Mouse (Mus musculus) ovary, postnatal 14 days (tissue): ENCODE results near the gene Smyd4.
A peak's percentile ranks its signal among the peaks of the same experiment; 100 is the strongest.

ENCODE experiments used
- DNase-seq: peaks from one replicate; pipeline ENCODE4 v3.0.0; 2022; ENCODE audit warnings: low spot score

The Smyd4 gene

GRCm38 (mm10) chr11:75348199-75348889 is at the start of gene Smyd4, which contains the start of gene Rpa1:
Gene Smyd4, plus strand, starts transcription at chr11:75348433.
Gene Rpa1, minus strand, starts transcription at chr11:75348324.
- peak; percentile 86 for DNase-seq

GRCm38 (mm10) chr11:75298491-75298890 is 49.7 kb upstream of the Smyd4 start:
- DNase-seq, result no peak

DNA sequence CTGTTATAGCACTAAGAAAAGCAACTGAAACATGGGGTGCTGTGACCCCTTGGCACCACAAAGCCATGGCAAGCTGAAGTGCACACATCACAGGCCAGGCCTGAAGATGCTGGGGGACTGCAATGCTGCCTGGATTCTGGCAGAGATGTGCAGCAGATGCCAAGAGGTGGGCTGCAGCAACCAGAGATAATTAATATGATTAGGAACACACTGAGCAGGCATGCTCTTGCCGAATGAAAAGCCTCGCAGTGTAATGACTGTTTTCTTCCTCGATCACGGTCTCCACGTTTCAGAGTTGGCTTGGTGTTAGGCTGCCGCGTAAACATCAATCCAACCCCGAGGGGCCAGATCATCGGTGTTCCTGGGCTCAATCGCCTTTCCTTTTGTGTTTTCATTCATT is 48.4 kb upstream of the Smyd4 start:
- no peak for DNase-seq

- no peak for DNase-seq
These were observed 47.3 kb upstream of the Smyd4 start for GRCm38 (mm10) chr11:75300954-75301353.

DNA sequence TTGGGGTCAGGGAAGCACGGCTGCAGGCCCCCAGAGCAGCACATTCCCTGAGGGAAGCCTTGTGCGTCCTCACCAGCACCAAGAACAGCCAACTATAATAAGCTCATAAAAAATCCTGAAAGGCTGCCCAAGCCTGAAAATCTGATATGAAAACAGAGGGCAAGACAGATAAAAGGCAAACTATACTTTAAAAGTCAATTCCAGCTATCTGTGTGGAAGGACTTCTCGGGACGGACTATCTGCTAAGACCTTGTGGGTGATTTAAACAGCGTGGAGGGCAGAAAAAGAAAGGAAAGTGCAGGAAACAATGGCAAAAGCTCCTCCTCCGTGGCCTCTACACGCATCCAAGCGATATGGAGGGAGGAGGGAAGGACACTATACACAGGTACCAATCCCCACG is 43.4 kb upstream of the Smyd4 start:
- DNase-seq, result no peak

DNA sequence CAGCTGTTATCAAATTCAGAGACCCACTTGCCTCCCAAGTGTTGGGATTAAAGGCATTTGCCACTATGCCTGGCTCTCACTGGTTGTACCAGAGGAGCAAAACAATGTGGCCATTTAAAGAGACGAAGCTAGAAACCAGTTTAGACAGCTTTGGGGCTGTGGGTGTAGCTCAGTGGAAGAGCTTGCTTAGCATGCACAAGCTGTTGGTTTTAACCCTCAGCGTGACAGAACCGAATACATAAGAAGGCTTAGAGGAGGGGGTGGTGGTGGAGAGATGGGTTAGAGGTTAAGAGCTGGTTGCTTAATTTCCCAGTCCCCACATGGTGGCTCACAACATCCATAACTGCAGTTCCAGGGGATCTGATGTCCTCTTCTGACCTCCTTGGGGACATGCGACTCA is 39.6 kb upstream of the Smyd4 start:
- no peak for DNase-seq

GRCm38 (mm10) chr11:75310813-75311212 is 37.4 kb upstream of the Smyd4 start:
- DNase-seq, result no peak

DNA sequence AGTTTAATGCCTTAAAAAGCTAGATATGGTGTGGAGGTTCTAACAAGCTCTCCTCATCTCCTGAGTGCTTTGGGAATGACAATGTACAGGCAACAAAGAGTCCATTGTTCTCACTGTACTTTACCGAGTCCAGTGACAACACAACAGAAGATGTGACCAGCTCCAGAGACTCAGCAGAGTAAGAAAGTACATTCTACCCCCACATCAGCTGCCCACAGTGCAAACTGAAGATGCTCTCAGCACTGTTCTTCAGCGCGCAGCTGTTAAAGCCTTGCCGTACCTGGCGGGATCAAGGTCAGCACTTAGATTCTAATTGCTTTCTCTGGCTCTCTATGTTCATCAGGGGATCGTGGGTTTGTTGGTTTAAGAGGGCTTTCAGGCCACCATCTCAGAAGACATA is 36.5 kb upstream of the Smyd4 start:
- no peak for DNase-seq

- DNase-seq, result no peak
These were observed 34.4 kb upstream of the Smyd4 start for GRCm38 (mm10) chr11:75313834-75314233.

DNA sequence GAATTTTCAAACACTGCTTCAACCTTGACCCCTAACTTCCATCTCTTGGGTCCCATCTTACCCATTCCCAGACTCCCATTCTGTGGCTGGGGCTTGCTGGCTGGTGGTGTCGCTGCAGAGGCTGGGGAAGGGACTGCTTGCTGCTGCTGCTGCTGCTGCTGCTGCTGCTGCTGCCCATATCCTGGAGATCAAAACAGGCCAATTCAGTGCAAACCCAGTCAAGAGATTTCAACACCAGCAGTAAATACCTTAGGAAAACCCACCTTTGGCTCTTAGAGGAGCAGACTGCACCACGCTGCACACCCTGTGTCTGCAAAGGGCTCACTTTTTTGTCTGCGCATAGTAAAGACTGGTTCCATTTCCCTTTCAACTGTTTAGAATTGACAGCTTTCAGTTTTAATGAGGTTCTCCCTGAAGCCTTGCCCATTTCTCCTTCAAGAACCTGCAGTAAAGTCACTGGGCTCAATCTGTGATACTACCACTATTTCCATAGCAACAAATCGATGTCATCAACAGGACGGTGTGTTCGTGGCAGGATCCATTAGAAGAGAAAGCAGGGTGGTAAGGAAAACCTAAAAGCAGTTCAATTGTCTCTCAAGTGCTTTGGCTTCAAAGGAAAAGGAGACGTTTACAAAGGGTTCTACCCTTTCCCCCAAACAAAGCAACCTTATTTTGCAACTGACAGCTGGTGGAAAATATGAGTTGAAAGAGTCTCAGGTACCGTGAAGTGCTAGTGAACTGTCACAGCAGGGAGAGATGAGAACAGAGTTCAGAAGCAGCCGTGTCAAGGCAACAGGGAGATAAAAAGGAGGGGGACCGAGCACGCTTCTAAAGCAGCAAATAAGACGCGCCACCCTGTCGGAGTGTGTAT is 29.6 kb upstream of the Smyd4 start:
- no peak for DNase-seq

DNA sequence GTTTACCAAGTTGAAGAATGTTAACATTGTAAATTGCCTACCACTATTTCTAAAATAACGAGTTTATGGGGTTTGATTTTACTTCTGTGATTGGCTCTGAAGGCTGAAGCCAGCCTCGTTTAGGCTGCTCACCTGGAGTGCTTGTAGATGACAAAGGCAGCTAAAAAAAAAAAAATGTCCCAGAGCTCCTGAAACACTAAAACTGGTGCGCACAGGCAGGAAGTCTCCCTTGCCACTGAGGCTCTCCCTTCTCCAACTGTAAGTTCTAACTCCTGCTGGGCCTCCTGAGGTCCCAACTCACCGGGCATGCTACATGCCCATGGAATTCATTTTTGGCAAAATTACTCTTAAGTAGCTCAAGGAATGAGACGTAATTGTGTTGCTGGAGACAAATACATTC is 29.0 kb upstream of the Smyd4 start:
- no peak for DNase-seq

DNA sequence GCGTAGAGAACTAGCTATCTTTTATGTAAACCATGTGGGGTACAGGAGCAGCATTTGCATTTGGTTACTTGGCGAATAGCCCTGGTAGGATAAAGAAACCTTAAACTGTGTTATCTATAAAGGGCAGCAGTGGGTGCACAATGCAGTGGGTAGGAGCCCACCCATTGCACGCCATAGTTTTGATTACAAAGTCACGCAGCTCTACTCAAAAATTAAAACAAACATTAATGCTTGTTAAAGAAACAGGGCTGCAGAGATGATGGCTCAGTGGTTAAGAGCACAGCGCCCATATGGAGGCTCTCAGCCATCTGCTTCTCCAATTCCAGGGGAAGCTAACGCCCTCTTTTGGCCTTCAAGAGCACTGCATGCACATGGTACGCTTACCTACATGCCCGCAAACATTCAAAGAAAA is 24.9 kb upstream of the Smyd4 start:
- DNase-seq, result no peak

DNA sequence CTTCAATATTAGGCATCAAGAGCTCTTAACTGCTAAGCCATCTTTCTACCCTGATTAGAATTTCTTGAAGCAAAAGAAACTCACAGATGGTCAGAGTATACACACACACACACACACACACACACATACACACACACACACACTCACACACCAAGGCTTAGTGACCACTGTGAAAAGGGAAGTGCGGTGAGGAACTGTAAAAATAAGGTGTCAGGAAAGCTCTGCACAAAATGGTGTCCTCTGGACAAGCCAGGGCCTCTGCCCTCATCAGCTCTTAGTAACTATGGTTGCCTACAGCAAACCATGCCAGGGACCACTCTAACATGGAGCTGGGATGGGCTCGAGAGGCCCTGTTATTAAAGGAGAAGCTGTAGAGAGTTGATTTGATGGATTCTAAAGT is 23.8 kb upstream of the Smyd4 start:
- no peak for DNase-seq

GRCm38 (mm10) chr11:75325116-75325968 is 22.9 kb upstream of the Smyd4 start:
- no peak for DNase-seq

DNA sequence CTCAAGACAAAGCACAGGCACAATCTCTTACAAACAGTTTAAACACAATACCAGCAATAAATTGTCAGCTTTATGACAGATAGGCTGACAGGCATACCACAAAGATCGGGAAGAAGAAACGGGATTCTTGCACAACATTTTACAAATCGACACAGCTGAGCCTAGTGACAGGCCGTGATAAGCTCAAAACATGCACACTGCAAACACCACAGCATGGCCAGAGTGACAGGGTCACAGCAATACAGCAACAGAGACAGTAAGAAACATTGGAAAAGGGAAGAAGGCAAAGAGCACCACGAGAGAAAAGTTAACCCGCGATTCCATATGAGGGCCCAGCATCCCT is 22.3 kb upstream of the Smyd4 start:
- no peak for DNase-seq

DNA sequence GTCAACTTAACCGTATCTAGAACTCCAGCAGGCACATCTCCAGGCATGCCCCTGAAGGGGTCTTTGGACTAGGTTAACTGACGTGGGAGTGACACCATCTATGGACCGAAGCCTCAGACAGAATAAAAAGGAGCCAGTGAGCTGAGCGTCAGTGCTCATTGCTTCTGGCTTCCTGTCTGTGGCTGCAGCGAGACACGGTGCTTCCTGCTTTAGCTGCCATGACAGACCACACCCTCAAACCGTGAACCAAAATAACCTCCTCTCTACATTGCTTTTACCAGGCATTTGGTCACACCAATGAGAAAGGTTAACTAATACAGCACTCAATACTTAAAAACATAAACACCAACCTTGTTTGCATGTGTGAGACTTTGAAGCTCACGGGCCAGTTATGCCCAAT is 11.6 kb upstream of the Smyd4 start:
- DNase-seq, result no peak

DNA sequence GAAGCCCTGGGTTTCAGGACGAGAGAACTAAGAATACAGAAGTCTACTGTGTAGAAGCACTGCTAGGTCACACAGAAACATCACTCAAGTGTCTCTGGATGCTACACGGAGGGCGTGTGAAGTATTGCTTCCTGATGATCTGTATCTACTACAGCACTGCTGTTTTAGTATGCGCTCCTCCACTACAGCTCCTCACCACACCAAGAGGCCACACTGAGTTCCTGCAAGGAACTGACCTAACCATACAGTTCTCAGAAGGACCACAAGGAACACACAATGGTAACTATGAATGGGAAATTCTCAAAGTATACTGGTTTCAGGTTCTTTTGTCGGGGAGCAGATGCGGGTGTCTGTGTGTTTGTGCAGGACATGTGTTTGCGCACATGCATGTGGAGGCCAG is 11.0 kb upstream of the Smyd4 start:
- DNase-seq, result no peak

GRCm38 (mm10) chr11:75340076-75340475 is 8.2 kb upstream of the Smyd4 start:
- no peak for DNase-seq

DNA sequence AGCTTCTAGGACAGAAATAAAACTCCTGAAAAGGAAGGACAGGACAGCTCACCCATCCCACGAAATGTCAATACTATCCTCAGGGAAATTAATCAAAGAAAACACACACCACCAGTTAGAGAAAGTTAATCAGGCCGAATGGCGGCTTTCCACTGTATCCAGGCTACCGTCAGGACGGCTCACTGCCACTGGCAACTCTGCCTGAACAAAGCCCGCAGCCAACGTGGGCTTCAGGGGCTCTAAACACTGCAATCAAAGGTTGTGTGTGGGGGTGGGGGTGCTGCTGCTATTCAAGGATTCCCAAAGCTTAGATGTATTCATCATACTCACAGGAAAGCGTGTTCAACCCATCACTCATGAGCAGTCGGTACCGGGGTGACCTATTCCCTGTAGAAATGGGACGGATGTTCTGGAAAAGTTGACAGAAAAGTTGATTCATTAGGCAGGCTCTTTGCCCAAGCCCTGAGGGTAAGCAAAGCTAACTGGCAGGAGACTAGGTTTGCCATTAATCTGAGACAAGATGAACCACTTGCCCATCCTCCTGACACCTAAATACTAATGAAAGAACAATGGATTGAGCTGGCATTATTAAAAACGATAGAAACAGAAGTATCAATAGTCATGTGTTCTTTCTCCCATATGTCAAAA is 7.4 kb upstream of the Smyd4 start:
- DNase-seq, result no peak

DNA sequence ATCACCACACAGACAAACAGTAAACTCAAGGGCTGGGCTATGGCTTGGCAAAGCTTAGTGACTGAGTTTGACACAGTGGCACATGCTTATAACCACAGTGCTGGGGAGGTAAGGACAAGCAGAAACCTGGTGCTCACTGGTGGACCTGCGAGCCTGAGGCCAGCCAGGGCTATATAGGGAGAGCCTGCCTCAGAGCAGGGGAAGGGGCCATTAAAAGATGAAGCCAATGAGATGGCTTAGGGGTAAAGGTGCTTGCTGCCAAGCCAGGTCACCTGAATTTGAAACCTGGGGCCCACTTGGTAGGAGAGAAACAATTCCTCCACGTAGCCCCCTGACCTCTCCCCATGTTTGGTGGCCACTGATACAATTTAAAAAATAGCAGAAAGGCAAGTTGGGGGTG is 5.1 kb upstream of the Smyd4 start:
- DNase-seq, result no peak

- DNase-seq, result no peak
These were observed 4.1 kb upstream of the Smyd4 start for GRCm38 (mm10) chr11:75344163-75344562.

- DNase-seq, result no peak
These were observed 3.5 kb upstream of the Smyd4 start for GRCm38 (mm10) chr11:75344716-75345115.
